Mouse (Mus musculus): ENCODE data around the gene Wfdc6b.
A peak's percentile ranks its signal among the peaks of the same experiment; 100 is the strongest.
"Not testable (repeated sequence)": the region's sequence is repeated elsewhere in the genome, so short reads cannot be mapped to it uniquely, and the experiment has no call there.

Wfdc6b gene

GRCm38 (mm10) chr2:164613471-164613870 is at the start of gene Wfdc6b, which contains the start of gene Wfdc8:
Gene Wfdc6b, plus strand, starts transcription at chr2:164613522.
Gene Wfdc8, minus strand, starts transcription at chr2:164613626.
- DNase-seq = peak; percentile 63

- DNase-seq = no peak
These were observed 49.0 kb upstream of the Wfdc6b start for GRCm38 (mm10) chr2:164564346-164564745.

- DNase-seq = no peak
These were observed 46.3 kb upstream of the Wfdc6b start for GRCm38 (mm10) chr2:164566997-164567396.

- no peak for DNase-seq
These were observed 45.9 kb upstream of the Wfdc6b start for GRCm38 (mm10) chr2:164567460-164567859.

- not testable (repeated sequence) for DNase-seq
These were observed 40.0 kb upstream of the Wfdc6b start, which contains the start of gene Spint3 for GRCm38 (mm10) chr2:164573359-164573758. Gene Spint3, minus strand, starts transcription at chr2:164573459.

- peak; percentile 40 for DNase-seq
These were observed 28.1 kb upstream of the Wfdc6b start, which contains the start of gene Wfdc6a for GRCm38 (mm10) chr2:164585025-164585725. Gene Wfdc6a, minus strand, starts transcription at chr2:164585447.

GRCm38 (mm10) chr2:164592014-164592413 is 21.3 kb upstream of the Wfdc6b start:
- peak; percentile 40 for DNase-seq

- no peak for DNase-seq
These were observed 19.8 kb upstream of the Wfdc6b start, which contains the start of gene Eppin for GRCm38 (mm10) chr2:164593494-164593893. Gene Eppin, minus strand, starts transcription at chr2:164593594.

- no peak for DNase-seq
These were observed 13.1 kb upstream of the Wfdc6b start for GRCm38 (mm10) chr2:164600179-164600578.

- no peak for DNase-seq
These were observed 9.8 kb upstream of the Wfdc6b start for GRCm38 (mm10) chr2:164603482-164603881.

- DNase-seq = no peak
These were observed 8.9 kb upstream of the Wfdc6b start for GRCm38 (mm10) chr2:164604411-164604810.

- DNase-seq = no peak
These were observed 4.5 kb upstream of the Wfdc6b start for GRCm38 (mm10) chr2:164608781-164609180.

- no peak for DNase-seq
These were observed 2.1 kb downstream of the Wfdc6b start for GRCm38 (mm10) chr2:164615386-164615785.

GRCm38 (mm10) chr2:164619050-164619449 is 5.7 kb downstream of the Wfdc6b start:
- no peak for DNase-seq

- no peak for DNase-seq
These were observed 8.5 kb downstream of the Wfdc6b start for GRCm38 (mm10) chr2:164621775-164622174.

- no peak for DNase-seq
These were observed 21.9 kb downstream of the Wfdc6b start for GRCm38 (mm10) chr2:164635266-164635665.

- DNase-seq = no peak
These were observed 25.4 kb downstream of the Wfdc6b start, which contains the start of gene Wfdc16 for GRCm38 (mm10) chr2:164638696-164639095. Gene Wfdc16, minus strand, starts transcription at chr2:164638796.

- peak; percentile 20 for DNase-seq
These were observed 27.8 kb downstream of the Wfdc6b start for GRCm38 (mm10) chr2:164641129-164641528.

- peak; percentile 12 for DNase-seq
These were observed 28.8 kb downstream of the Wfdc6b start for GRCm38 (mm10) chr2:164641881-164642673.

- peak; percentile 45 for DNase-seq
These were observed 42.5 kb downstream of the Wfdc6b start, which contains the start of gene Wfdc10 for GRCm38 (mm10) chr2:164655858-164656257. Gene Wfdc10, plus strand, starts transcription at chr2:164656046.

GRCm38 (mm10) chr2:164656483-164656882 is 43.2 kb downstream of the Wfdc6b start, which contains the start of gene Wfdc9:
Gene Wfdc9, minus strand, starts transcription at chr2:164656583.
- no peak for DNase-seq

- no peak for DNase-seq
These were observed 51.5 kb downstream of the Wfdc6b start for GRCm38 (mm10) chr2:164664851-164665250.
